Mouse (Mus musculus) embryonic fibroblast, embryonic 13.5 days (primary cell): ENCODE results near the gene Cdc42bpg. TPM values are rescaled to one million over a fixed set of nuclear protein-coding genes. Genes with fewer than 3 reads are reported as not detected.

ENCODE experiments used
- H3K27ac ChIP-seq: 2 replicates; pipeline ENCODE4 v1.5.1; 2012; ENCODE audit warnings: low read length, control low read depth, inconsistent platforms; ENCODE audit not compliant: insufficient read depth
- H3K4me1 ChIP-seq: 2 replicates; pipeline ENCODE4 v1.6.1; 2011; ENCODE audit warnings: low read length; ENCODE audit not compliant: control insufficient read depth, insufficient read depth
- H3K4me3 ChIP-seq: 2 replicates; pipeline ENCODE4 v1.5.1; 2011; ENCODE audit warnings: mild to moderate bottlenecking, control low read depth, low read length; ENCODE audit not compliant: insufficient read depth
- CTCF ChIP-seq: IDR thresholded peaks from 2 replicates; pipeline ENCODE4 v1.5.1; 2011; ENCODE audit warnings: mild to moderate bottlenecking, control low read depth, low read length, moderate library complexity, borderline replicate concordance; ENCODE audit not compliant: insufficient read depth
- POLR2A ChIP-seq: IDR thresholded peaks from 2 replicates; pipeline ENCODE4 v1.6.1; 2011; ENCODE audit warnings: low read depth, mild to moderate bottlenecking, control low read depth, low read length, moderate library complexity
- polyA plus RNA-seq: library from polyadenylated mRNA; stranded (reverse); fragments of >200 nt; gene quantifications from 2 replicates; pipeline ENCODE4 v1.2.4, GENCODE M21; 2011; ENCODE audit warnings: low read depth; ENCODE audit not compliant: missing spikeins, insufficient read length

Cdc42bpg gene
- polyA plus RNA-seq = 17.0 and 18.6 TPM in 2 replicates

DNA sequence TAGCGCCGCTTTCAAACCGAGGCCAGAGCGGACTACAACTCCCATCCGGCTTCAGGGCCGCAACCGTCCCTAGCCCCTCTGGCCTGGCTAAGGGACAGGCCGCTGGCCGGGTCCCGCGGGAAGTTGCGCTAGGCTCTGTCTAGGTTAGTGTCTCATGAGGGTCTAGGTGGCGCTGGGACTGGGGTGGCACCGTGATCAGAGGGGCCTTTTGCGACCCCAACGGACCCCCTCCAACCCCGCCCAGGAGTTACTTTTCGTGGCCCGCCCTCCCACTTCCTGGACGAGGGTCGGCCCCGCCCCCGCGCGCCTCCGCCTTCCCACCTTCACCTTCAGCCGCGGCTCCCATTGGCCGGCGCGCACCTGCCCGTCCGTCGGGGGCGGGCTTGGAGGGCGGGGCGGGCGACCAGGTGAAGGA is at the start of gene Cdc42bpg:
Cdc42bpg (plus strand) TSS at position 320 of the 415 bp plus-strand sequence.
- no peak for TF ChIP-seq CTCF
- peak; percentile 25 for TF ChIP-seq POLR2A
- Histone ChIP-seq H3K4me3 (peak within 1 kb of the TSS; percentile 65), H3K4me1 (peaks cover 7% of the 10 kb centered on the region; the same call in 1 of the 2 replicates), H3K27ac (peak within 1 kb of the TSS; percentile 73)

DNA sequence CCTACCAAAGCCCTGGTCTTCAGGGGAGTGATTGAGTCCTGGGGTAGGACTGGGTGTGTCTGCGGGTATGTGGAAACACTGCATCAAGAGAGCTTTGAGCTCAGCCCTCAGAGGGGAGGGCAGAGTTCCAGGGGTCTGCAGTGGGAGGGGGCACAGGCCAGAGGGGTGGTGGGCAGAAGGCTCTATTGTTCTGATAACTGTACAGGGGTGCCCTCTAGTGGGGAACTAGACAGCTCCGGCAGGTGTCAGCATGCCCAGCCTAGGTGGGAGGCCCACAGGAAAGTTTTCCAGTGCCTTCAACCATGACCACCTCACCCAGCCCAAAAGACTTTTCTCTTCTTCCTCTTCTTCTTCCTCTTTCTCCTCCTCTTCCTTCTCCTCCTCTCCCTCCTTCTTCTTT is 45.8 kb upstream of the Cdc42bpg start:
- H3K4me3 ChIP-seq = no peak overlapping the region
- H3K27ac ChIP-seq = no peak overlapping the region
- no peaks in the 10 kb centered on the region for H3K4me1 ChIP-seq
- no peak for TF ChIP-seq POLR2A
- 0 out of 2 replicates have a peak, but pooled peaks have one; percentile 14 for TF ChIP-seq CTCF

DNA sequence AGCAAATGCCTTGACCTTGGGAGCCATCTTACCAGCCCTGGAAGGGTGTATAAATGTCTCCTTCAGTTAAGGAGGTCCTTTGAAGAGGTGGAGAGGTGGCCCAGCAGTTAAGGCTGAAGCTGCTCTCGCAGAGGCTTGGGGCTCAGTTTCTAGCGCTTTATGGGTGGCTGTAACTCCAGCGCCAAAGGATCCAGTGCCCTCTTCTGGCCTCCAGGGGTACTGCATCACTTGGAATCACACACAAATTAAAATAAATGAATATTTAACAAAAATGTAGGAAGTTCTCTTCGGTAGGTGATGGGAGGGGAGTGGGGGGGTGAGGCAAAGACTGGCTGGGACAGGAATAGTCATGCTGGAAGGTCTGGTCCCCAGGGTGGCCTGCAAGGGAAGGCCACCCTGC is 45.3 kb upstream of the Cdc42bpg start:
- no peak overlapping the region for H3K4me3 ChIP-seq
- no peak overlapping the region for H3K27ac ChIP-seq
- no peak for TF ChIP-seq POLR2A
- no peak for TF ChIP-seq CTCF
- no peaks in the 10 kb centered on the region for H3K4me1 ChIP-seq

DNA sequence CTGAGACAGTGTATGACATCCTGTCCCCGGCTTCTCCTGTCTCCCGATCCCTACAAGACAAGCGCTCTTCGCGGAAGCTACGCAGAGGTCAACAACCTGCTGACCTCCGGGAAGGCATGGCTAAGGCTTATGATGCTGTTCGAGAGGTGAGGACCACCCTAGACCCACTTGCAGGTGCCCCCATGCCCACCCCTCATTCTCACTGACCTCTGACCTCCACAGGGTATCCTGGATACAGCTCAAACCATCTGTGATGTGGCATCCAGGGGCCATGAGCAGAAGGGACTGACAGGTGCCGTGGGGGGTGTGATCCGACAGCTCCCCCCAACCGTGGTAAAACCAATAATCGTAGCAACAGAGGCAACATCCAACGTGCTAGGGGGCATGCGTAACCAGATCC is 44.9 kb upstream of the Cdc42bpg start:
- Histone ChIP-seq H3K4me3 (no peak overlapping the region), H3K27ac (no peak overlapping the region), H3K4me1 (no peaks in the 10 kb centered on the region)
- TF ChIP-seq CTCF (no peak), POLR2A (no peak)

DNA sequence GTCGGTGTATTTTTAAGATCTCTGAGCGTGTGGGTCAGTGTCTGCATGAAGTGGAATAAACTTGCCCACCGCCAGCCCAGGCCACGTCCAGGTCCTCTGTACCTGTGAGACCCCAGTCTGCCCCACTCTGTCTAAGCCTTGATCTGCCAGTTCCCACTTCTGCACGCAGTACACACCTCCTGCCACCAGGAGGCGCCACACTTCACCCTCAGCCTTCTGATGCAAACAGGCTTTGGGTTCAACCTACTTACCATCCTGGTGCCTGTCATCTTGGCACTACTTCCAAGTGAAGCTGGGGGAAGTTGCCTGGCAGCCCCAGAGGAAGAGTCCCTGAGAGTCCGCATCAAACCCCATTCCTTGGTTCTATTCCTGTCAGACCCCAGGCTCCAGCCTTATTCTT is 44.0 kb upstream of the Cdc42bpg start:
- Histone ChIP-seq H3K27ac (no peak overlapping the region), H3K4me3 (no peak overlapping the region), H3K4me1 (no peaks in the 10 kb centered on the region)
- no peak for TF ChIP-seq POLR2A
- TF ChIP-seq CTCF = peak; percentile 94

DNA sequence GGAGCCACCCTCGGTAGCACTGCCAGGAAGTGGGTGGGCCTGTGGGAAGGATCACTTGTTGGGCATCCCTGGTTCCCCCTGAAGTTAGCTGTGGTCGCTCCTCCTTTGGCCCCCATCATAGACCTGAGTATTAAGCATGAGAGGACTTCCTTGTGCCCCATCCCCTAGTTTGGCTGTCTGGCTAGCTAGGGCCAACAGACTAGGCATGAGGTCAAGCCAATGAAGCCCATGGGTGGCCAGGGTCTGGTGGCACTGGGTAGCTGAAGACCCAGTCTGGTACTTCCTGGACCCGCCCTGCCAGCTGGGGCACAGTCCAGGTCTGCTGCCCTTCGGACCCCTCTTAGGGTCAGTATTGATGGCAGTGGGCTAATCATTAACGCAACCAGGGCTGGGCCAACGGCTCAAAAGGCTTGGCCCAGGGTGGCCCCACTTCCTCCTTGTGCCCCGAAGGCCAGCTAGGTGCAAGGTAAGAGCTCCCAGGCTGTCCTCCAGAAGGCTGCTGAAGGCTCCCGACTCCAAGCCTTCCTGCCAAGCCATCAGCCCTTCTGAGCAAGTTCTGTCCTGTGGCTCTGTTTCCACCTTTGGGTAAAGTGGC is 43.3 kb upstream of the Cdc42bpg start:
- no peak overlapping the region for H3K27ac ChIP-seq
- no peaks in the 10 kb centered on the region for H3K4me1 ChIP-seq
- TF ChIP-seq POLR2A = no peak
- H3K4me3 ChIP-seq = no peak overlapping the region

DNA sequence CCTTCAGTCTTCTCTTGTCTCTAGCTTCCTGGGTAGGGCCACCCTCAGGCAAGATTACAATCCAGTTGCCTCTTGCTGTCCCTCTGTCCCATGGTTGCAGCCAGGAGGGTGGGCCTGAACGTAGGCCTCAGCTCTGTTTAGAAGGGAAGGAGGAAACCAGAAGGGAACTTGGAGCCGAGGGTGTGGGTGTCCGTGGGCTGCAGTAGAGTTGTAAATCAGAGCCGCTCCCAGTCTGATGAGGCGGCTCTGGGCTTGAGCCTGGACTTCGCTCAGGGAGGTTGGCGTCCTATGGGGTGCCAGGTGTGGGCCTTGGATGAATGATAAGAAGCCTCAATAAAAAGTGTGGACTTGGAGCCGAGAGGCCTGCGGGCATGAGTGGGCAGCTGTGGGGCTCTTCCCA is 42.1 kb upstream of the Cdc42bpg start:
- no peaks in the 10 kb centered on the region for H3K4me1 ChIP-seq
- H3K27ac ChIP-seq = no peak overlapping the region
- TF ChIP-seq CTCF = no peak
- TF ChIP-seq POLR2A = no peak
- H3K4me3 ChIP-seq = no peak overlapping the region

DNA sequence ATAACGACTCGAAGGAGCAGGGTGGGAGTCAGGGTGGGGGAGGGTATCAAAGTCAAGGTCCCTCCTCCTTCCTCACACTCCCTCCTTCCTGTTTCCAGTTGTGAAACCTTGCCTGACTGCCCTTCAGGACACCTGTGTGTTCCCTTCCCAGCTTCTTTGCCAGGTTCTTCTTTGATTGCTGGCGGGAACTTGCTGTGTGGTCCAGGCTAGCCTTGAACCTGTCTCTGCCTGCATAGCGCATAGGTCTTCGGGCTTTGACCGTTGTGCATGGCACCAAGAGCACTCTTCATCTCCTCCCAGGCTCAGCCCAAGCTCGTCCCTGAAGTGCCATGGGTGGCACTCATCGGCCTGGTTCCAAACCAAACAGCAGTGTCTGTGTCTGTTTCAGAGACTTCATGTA is 41.3 kb upstream of the Cdc42bpg start:
- H3K4me1 ChIP-seq = no peaks in the 10 kb centered on the region
- no peak overlapping the region for H3K4me3 ChIP-seq
- TF ChIP-seq CTCF (no peak), POLR2A (no peak)
- no peak overlapping the region for H3K27ac ChIP-seq

DNA sequence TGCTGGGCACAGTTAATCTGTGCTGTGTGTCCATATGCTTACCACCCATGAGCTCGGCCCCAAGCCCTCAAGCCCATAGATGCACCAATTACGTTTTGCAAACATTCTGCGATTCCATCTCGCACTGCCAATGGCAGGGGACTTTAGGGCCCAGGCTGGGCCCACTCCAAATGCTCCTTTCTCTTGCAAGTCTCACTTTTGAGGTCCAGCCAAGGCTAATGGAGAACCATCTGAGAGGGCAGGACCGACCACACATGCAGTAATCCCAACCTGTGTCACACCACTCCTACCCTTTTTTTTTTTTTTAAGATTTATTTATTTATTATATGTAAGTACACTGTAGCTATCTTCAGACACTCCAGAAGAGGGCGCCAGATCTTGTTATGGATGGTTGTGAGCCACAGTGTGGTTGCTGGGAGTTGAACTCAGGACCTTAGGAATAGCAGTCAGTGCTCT is 40.5 kb upstream of the Cdc42bpg start:
- Histone ChIP-seq H3K4me3 (no peak overlapping the region), H3K4me1 (no peaks in the 10 kb centered on the region), H3K27ac (no peak overlapping the region)
- TF ChIP-seq POLR2A = no peak
- TF ChIP-seq CTCF = no peak

DNA sequence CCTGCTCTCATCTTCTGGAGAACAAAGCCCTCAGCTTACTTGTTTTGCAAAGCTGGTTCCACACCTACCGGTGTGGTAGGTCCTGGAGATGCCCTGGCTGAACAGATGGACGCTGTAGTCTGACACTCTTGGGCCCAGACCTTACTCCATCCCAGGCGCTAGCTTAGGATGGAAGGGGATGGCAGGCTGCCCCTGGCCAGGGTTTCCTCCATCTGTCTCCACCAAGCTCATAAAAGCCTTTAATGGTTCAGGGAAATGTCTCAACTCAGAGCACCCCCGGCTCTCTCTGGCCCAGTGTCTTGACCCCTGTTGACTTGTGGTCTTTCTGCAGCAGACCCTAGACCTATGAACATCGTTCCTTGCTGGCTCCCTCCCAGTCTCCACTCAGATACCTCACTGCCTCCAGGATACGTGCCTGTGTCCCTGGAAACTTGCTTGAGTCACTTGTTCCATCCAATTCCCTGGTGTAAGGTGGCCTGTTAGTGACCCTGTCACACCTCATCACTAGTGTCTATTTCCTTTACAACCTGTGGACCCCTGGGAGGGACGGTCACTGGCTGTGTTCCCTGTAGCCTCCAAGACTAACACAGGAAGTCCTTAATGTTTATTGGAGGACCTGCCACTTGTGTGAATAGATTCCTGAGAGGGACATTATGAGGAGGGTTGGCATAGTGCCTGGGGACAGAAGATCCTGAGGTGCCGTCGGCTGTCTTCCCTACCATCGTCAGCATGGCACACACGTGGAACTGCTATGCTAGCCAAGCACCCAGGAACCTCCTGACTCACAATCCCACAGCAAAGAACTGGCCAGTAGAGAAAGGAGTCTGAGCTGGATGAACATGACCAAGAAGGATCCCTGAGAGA is 38.7 kb upstream of the Cdc42bpg start:
- Histone ChIP-seq H3K27ac (no peak overlapping the region), H3K4me3 (no peak overlapping the region), H3K4me1 (no peaks in the 10 kb centered on the region)
- no peak for TF ChIP-seq POLR2A
- TF ChIP-seq CTCF = no peak
